Mouse (Mus musculus) myocyte (in vitro differentiated cells): ENCODE results near the gene Sowahd.

ENCODE experiments used
- CEBPB ChIP-seq: IDR thresholded peaks from 2 replicates; pipeline ENCODE4 v1.6.1; 2011; ENCODE audit warnings: mild to moderate bottlenecking, moderate library complexity; ENCODE audit not compliant: poor library complexity, insufficient read depth, severe bottlenecking
- POLR2A ChIP-seq: IDR thresholded peaks from one replicate; pipeline ENCODE4 v1.6.1; 2011; ENCODE audit warnings: low read depth, mild to moderate bottlenecking, control low read depth, moderate library complexity; ENCODE audit not compliant: insufficient read length
- POLR2AphosphoS2 ChIP-seq: IDR thresholded peaks from one replicate; pipeline ENCODE4 v1.6.1; 2011; ENCODE audit warnings: low read depth, control low read depth; ENCODE audit not compliant: insufficient read length

DNA sequence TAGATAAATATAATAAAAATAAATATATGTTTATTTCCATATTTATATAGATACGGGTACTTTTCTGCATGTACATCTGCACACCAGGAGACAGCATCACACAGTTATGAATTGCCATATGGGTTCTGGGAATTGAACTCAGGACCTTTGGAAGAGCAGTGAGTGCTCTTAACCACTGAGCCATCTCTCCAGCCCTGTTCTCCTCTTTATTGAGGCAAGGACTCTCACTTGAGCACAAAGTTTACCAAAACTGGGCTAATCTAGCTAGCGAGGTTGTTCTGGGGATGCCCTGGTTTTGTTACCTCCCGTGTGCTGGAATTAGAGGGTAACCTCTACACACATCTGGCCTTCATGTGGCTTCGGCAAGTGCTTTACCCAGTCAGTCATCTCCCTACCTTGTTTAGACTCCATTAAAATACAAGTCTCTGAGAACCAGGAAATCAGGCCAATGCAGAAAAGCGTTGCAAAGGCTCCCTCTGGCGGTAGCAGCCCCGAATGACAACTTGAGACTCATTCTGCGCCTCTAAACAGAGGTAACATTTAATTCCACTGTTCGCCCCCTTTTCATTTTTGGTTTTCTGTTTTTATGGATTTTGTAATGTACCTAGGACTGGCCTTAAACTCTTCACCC, 25.7 kb downstream of the Sowahd start:
- no peak for TF ChIP-seq POLR2A
- no peak for TF ChIP-seq POLR2AphosphoS2
- no peak for TF ChIP-seq CEBPB
